Mouse (Mus musculus) lung, adult 2 months (tissue): ENCODE data around the gene Ift43.

Experiments
- CTCF ChIP-seq: fragments of 200-500 bp; IDR thresholded peaks from 2 replicates; pipeline ENCODE4 v1.5.1; 2011; ENCODE audit warnings: mild to moderate bottlenecking, low read length, control low read depth; ENCODE audit not compliant: insufficient read depth
- POLR2A ChIP-seq: fragments of 200-500 bp; IDR thresholded peaks from 2 replicates; pipeline ENCODE4 v1.6.1; 2011; ENCODE audit warnings: low read depth, mild to moderate bottlenecking, control low read depth, low read length, borderline replicate concordance; ENCODE audit errors: extremely low read depth

DNA sequence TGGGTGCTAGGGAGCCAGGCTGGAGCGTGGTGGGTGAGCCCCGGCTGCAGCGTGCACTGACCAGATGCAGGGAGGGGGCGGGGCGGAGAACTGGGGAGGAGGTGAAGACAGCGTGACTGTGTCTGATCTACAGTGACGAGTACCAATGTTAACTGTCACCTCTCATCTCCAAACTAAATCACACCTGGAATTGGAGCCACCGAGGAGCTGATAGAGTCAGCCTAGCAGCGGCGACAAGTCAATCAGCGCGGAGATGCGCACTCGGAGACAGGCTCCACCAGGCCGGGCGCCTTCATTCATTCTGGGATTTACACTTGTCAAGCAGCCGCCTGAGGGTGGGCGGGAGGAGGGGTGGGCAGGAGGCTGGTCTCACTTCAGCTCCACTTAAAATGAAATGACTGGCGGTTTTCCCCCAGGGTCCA, 128.8 kb downstream of the Ift43 start:
- no peak for TF ChIP-seq POLR2A
- no peak for TF ChIP-seq CTCF
